Mouse (Mus musculus): Measurements from ENCODE around the gene Stpg3. TPM values are rescaled to one million over a fixed set of nuclear protein-coding genes. Genes with fewer than 3 reads are reported as not detected.
A peak's percentile ranks its signal among the peaks of the same experiment; 100 is the strongest.

Gene Stpg3
- polyA plus RNA-seq, 1 experiment from 2014 or later: not detected

DNA sequence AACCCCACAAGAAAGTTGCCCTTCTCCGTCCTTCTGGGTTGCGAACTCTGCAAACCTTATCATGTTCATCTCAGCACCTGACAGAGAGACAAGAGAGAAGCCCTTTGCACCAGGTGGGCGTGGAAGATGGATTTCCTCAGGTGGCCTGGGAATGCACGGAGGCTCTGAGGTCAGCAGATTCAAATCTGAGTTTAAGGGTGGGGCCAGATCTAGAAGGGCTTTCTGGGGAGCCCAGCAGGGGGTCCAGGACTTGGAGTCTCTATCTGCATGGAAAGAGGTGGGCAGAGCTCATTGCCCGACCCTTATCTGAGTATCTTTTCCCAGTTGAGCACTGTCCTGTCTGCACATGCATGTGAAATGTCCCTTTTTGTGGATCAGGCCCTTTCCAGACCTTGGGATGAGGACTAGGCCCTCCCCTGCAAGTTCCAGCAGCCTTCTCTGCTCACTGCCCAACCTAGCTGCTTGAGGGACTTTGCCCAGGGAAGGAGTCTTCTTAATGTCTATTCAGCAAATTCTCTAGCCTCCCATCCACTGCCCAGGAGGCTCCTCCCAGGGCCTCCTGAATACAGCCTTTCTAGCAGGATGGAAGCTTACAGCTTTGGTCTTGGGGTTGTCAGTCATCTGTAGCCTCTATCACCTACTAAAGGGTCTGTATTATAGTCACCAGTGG is 20.2 kb upstream of the Stpg3 start:
- ATAC-seq (ENCODE audit: insufficient number of reproducible peaks, insufficient read depth, low FRiP score, low TSS enrichment, low read depth): no peak
- Histone ChIP-seq H3K36me3 (no peaks in the 10 kb centered on the region), H3K4me2 (no peak overlapping the region), H3K9ac (replicated peaks) (no peak overlapping the region), H3K27ac (no peak overlapping the region), H3K9me3 (no peaks in the 10 kb centered on the region), H3K4me3 (replicated peaks) (no peak overlapping the region), H3K27me3 (peaks cover 69% of the 10 kb centered on the region), H3K4me1 (replicated peaks) (no peaks in the 10 kb centered on the region)
- WGBS: 72% methylated on average over 5 of the region's 5 CpGs

DNA sequence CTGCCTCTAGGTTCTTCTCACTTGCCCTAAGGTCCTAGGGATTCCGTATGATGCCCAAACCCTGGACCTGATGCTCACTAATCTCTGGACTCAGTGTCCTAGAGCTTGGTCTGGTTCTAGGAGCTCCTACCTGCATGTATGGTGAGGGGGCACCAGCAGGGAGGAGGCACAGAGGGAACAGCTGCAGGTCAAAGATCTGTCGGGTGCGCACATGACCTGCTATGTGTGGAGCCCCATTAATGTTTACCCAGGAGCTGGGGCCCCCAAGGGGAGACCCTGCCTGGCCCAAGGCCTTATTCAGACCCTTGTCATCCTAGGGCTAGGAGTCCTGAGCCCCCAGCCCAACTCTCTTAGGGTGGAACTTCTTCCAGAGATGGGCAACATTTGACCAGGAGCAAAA is 19.6 kb upstream of the Stpg3 start, which contains the start of gene Slc34a3:
Slc34a3 (minus strand) TSS at position 315 of the 400 bp plus-strand sequence.
- no peak within 1 kb of the TSS for H3K4me2 ChIP-seq
- H3K4me1 ChIP-seq (replicated peaks): no peaks in the 10 kb centered on the region
- no peak for ATAC-seq (ENCODE audit: insufficient number of reproducible peaks, insufficient read depth, low FRiP score, low TSS enrichment, low read depth)
- peaks cover 73% of the 10 kb centered on the region for H3K27me3 ChIP-seq
- WGBS: 88% methylated on average over 3 of the region's 3 CpGs
- no peak within 1 kb of the TSS for H3K27ac ChIP-seq
- H3K9me3 ChIP-seq: no peaks in the 10 kb centered on the region
- no peak within 1 kb of the TSS for H3K9ac ChIP-seq (replicated peaks)
- no peaks in the 10 kb centered on the region for H3K36me3 ChIP-seq
- H3K4me3 ChIP-seq (replicated peaks): no peak within 1 kb of the TSS

DNA sequence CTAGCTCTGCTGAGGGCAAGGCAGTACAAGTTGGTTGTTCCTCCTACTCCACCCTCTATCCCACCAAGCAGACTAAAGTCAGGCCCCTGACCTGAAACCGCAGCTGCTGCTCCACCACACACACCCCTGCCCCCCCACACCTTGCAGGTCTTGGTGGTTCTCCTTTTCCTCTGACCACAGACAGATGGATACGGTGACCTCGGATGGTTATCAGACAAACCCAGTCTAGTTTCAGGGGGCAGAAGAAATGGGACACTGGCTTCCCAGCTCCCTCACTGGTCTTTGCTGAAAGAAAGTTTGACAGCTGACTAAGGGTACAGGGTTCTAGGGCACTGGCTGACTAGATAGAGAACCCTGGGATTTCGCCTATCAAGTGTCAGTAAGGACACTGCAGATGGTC is 19.0 kb upstream of the Stpg3 start:
- Histone ChIP-seq H3K4me2 (no peak overlapping the region), H3K4me1 (replicated peaks) (no peaks in the 10 kb centered on the region), H3K4me3 (replicated peaks) (no peak overlapping the region), H3K9ac (replicated peaks) (no peak overlapping the region), H3K9me3 (no peaks in the 10 kb centered on the region), H3K27ac (no peak overlapping the region), H3K36me3 (no peaks in the 10 kb centered on the region), H3K27me3 (peaks cover 70% of the 10 kb centered on the region)
- 76% methylated on average over 4 of the region's 4 CpGs for WGBS
- no peak for ATAC-seq (ENCODE audit: insufficient number of reproducible peaks, insufficient read depth, low FRiP score, low TSS enrichment, low read depth)

DNA sequence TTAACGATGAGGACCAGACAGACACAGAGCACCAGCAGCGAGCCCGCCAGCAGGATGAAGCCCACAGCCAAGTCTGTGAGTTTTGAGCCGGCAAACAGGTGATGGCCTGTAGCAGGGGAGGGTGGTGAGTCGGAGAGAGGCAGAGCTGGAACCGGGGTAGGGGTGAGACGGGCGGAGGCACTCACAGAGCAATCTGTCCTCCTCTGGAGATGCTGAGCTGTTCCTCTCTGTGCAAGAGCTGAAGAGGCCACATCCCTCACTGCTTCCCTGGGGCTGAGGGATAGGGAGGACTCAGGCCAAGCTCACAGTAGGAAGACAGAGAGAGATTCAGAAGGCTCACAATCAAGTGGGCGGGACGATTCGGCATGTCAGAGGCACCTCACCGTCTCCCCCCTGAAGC is 16.6 kb upstream of the Stpg3 start:
- H3K9ac ChIP-seq (replicated peaks): no peak overlapping the region
- no peak overlapping the region for H3K4me2 ChIP-seq
- H3K4me3 ChIP-seq (replicated peaks): no peak overlapping the region
- H3K4me1 ChIP-seq (replicated peaks): no peaks in the 10 kb centered on the region
- H3K27me3 ChIP-seq: peaks cover 54% of the 10 kb centered on the region
- no peak overlapping the region for H3K27ac ChIP-seq
- H3K36me3 ChIP-seq: no peaks in the 10 kb centered on the region
- no peak for ATAC-seq (ENCODE audit: insufficient number of reproducible peaks, insufficient read depth, low FRiP score, low TSS enrichment, low read depth)
- 66% methylated on average over 12 of the region's 12 CpGs for WGBS
- no peaks in the 10 kb centered on the region for H3K9me3 ChIP-seq

DNA sequence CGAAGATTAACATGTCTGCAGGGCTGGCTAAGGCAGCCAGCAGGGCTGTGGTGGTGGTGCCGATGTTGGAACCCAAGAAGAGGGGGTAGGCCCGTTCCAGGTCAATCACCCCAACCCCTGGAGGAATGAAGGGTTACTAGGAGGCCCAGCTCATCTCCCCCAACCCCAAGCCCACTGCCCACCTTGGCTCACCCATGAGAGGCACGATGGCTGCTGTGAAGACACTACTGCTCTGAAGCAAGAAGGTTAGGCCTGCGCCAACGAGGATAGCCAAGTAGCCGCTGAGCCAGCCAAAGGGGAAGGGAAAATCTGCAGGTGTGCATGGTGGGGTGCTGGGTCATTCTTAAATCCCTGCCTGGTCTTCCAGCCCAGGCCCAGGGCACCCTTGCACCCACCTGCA is 16.1 kb upstream of the Stpg3 start:
- Histone ChIP-seq H3K9me3 (no peaks in the 10 kb centered on the region), H3K4me2 (no peak overlapping the region), H3K4me1 (replicated peaks) (0 out of 2 replicates have a peak, but pooled peaks cover 4% of the 10 kb centered on the region), H3K4me3 (replicated peaks) (no peak overlapping the region), H3K27ac (no peak overlapping the region), H3K27me3 (peaks cover 50% of the 10 kb centered on the region), H3K9ac (replicated peaks) (no peak overlapping the region), H3K36me3 (no peaks in the 10 kb centered on the region)
- no peak for ATAC-seq (ENCODE audit: insufficient number of reproducible peaks, insufficient read depth, low FRiP score, low TSS enrichment, low read depth)
- WGBS: 79% methylated on average over 7 of the region's 7 CpGs

DNA sequence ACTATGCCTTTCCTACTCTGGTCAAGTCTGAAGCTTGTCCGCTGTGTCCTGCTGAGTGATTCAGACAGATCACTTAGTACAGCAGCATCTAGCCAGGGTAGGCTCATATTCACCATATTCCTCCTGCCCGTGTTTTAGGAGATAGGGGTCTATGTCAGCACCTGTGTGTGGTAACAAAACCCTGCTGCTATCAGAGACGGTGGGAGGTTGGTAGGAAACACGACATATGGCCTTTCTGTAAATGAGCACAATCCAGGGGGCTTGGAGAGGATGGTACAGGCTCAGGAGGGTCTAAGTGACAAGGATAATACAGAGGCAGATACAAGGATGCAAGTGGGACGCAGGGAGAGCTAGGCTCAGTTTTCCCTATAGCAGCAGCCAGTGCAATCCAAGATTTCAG is 15.1 kb upstream of the Stpg3 start:
- Histone ChIP-seq H3K9me3 (no peaks in the 10 kb centered on the region), H3K4me3 (replicated peaks) (no peak overlapping the region), H3K9ac (replicated peaks) (no peak overlapping the region), H3K27me3 (peaks cover 47% of the 10 kb centered on the region), H3K4me1 (replicated peaks) (0 out of 2 replicates have a peak, but pooled peaks cover 5% of the 10 kb centered on the region), H3K4me2 (no peak overlapping the region), H3K36me3 (no peaks in the 10 kb centered on the region), H3K27ac (no peak overlapping the region)
- WGBS: 84% methylated on average over 5 of the region's 5 CpGs
- no peak for ATAC-seq (ENCODE audit: insufficient number of reproducible peaks, insufficient read depth, low FRiP score, low TSS enrichment, low read depth)

DNA sequence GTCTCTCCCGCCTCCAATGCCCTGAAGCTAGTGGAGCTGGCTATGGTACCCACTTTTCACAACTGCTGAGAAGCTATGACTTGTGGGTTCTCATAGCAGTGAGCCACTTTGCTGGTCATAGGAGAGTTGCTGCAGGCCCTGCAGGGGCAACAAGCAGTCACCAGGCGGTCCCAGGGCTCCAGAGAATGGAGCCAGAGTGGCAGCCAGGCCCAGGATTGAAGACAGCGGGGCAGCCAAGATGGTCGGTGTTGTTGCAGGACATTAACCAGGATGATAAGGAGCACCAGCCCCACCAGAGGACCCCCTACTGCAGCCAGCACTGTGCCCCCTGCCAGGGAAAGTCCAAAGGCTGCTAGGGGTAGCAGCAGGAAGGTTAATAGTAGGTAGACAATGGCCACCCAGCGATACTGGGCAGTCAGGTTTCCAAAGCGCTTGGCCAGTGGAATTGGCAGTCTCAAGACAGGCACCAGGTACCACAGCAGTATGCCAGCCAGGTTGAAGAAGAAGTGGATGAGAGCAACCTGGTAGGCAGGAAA is 14.6 kb upstream of the Stpg3 start:
- Histone ChIP-seq H3K27me3 (peaks cover 42% of the 10 kb centered on the region), H3K9me3 (no peaks in the 10 kb centered on the region), H3K9ac (replicated peaks) (no peak overlapping the region), H3K36me3 (no peaks in the 10 kb centered on the region), H3K4me1 (replicated peaks) (0 out of 2 replicates have a peak, but pooled peaks cover 5% of the 10 kb centered on the region), H3K27ac (no peak overlapping the region), H3K4me3 (replicated peaks) (no peak overlapping the region), H3K4me2 (peak overlapping the region; percentile 44)
- no peak for ATAC-seq (ENCODE audit: insufficient number of reproducible peaks, insufficient read depth, low FRiP score, low TSS enrichment, low read depth)
- 68% methylated on average over 6 of the region's 6 CpGs for WGBS

DNA sequence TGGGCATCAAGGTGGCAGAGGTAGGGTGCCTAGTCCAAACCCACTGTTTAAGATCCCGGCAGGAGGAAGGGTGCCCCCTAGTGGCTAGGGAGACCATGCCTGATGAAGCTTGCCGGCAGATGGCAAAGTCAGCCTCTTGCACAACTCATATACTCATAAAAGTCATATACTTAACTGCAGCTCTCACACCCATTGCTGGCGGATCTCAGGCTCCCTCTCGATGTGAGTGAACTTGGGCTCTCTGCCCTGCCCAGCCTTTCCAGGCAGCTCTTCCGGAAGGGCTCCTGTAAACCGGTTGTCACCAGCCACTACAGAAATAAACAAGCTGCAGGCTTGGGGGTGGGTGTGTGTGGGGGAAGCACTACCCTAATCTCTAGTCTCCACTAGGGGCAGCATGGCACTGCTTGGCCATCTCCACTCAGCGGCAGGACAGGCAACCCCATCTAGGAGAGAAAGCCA is 14.0 kb upstream of the Stpg3 start:
- WGBS: 1% methylated on average over 7 of the region's 7 CpGs
- no peak overlapping the region; the same call in 1 of the 2 replicates for H3K27ac ChIP-seq
- peaks cover 2% of the 10 kb centered on the region; the same call in 1 of the 2 replicates for H3K36me3 ChIP-seq
- no peak for ATAC-seq (ENCODE audit: insufficient number of reproducible peaks, insufficient read depth, low FRiP score, low TSS enrichment, low read depth)
- H3K27me3 ChIP-seq: peaks cover 36% of the 10 kb centered on the region
- H3K4me1 ChIP-seq (replicated peaks): peaks cover 10% of the 10 kb centered on the region
- peak overlapping the region; percentile 20; the same call in 1 of the 2 replicates for H3K4me3 ChIP-seq (replicated peaks)
- peak overlapping the region; percentile 44 for H3K4me2 ChIP-seq
- H3K9ac ChIP-seq (replicated peaks): no peak overlapping the region
- no peaks in the 10 kb centered on the region for H3K9me3 ChIP-seq

DNA sequence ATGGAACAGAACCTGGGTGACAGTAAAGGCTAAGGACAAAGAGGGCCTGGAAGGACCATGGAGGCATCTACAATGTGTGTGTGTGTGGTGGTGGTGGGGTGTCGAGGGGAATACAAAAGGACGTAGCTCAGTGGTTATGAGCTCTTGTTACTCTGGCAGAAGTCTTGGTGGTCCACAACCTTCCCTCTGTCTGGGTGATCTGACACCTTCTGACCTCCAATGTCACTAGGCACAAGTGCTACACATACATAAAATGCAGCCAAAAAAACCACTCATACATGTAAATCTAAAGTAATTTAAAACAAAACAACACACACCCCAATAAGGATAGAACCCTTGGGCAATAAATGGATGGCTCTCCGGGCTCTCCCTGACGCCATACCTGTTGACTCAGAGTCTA is 13.0 kb upstream of the Stpg3 start:
- 88% methylated on average over 4 of the region's 4 CpGs for WGBS
- no peak for ATAC-seq (ENCODE audit: insufficient number of reproducible peaks, insufficient read depth, low FRiP score, low TSS enrichment, low read depth)
- Histone ChIP-seq H3K27me3 (peaks cover 26% of the 10 kb centered on the region), H3K9me3 (no peaks in the 10 kb centered on the region), H3K36me3 (peaks cover 10% of the 10 kb centered on the region; the same call in 1 of the 2 replicates), H3K9ac (replicated peaks) (no peak overlapping the region), H3K4me2 (no peak overlapping the region), H3K27ac (no peak overlapping the region), H3K4me1 (replicated peaks) (peaks cover 15% of the 10 kb centered on the region), H3K4me3 (replicated peaks) (no peak overlapping the region)

DNA sequence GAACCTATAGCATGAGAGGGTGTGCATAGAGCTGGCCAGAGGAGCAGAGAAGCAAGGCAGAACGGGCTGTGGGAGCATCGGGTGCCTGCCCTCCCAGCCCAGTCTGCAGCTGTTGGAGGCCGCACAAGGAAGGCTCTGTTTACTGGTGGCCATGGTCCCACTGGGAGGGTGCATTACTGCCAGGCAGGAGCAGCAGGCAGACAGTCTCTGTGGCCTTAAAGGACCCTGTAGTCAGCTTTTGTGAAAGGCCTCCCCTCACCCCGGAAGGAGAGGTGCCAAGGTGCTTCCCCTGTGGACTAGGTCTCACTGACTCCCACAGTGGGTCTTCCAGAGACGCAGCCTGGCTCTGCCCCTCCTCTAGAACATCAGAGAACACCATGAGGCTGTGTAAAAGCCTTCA is 12.4 kb upstream of the Stpg3 start:
- Histone ChIP-seq H3K9me3 (no peaks in the 10 kb centered on the region), H3K4me1 (replicated peaks) (peaks cover 15% of the 10 kb centered on the region), H3K36me3 (peaks cover 14% of the 10 kb centered on the region), H3K4me2 (no peak overlapping the region), H3K27me3 (peaks cover 21% of the 10 kb centered on the region), H3K4me3 (replicated peaks) (no peak overlapping the region), H3K27ac (no peak overlapping the region), H3K9ac (replicated peaks) (no peak overlapping the region)
- 80% methylated on average over 5 of the region's 5 CpGs for WGBS
- no peak for ATAC-seq (ENCODE audit: insufficient number of reproducible peaks, insufficient read depth, low FRiP score, low TSS enrichment, low read depth)

DNA sequence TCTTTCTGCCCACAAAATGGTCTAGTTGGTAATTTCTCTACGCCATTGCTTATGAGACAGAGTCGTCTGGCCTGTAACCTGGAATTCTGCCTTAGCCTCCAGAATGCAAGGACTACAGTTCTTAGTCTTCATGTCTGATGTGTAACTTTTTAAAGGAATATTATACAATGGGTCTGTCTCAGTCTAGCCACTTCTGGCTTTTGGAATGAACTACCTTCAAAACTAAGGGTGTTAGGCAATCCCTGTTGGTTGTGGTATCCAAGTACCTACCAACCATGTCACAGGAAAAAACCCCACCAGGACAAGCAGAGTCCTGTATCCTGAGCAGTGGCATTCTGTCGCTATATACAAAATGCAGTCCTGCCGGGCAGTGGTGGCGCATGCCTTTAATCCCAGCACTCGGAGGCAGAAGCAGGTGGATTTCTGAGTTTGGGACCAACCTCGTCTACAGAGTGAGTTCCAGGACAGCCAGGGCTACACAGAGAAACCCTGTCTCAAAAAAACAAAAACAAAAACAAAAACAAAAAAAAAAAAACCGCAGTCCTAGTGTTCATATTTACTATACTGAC is 11.5 kb upstream of the Stpg3 start:
- peaks cover 11% of the 10 kb centered on the region for H3K27me3 ChIP-seq
- 76% methylated on average over 8 of the region's 8 CpGs for WGBS
- no peak overlapping the region for H3K9ac ChIP-seq (replicated peaks)
- ATAC-seq (ENCODE audit: insufficient number of reproducible peaks, insufficient read depth, low FRiP score, low TSS enrichment, low read depth): no peak
- no peaks in the 10 kb centered on the region for H3K9me3 ChIP-seq
- peak overlapping the region; percentile 96 for H3K27ac ChIP-seq
- H3K4me3 ChIP-seq (replicated peaks): peak overlapping the region; percentile 87
- H3K4me2 ChIP-seq: peak overlapping the region; percentile 58
- H3K4me1 ChIP-seq (replicated peaks): peaks cover 15% of the 10 kb centered on the region
- H3K36me3 ChIP-seq: peaks cover 21% of the 10 kb centered on the region

All from limb, embryonic 12.5 days (tissue).